Mouse (Mus musculus) c-Kit-positive CD71-positive TER-119-positive erythroid progenitor cells, embryonic 14.5 days (primary cell): ENCODE data around the gene Cacna1a.
A peak's percentile ranks its signal among the peaks of the same experiment; 100 is the strongest.

Experiments
- DNase-seq: peaks from one replicate; pipeline ENCODE4 v3.0.0-alpha.2; 2013; ENCODE audit warnings: low spot score

The Cacna1a gene

DNA sequence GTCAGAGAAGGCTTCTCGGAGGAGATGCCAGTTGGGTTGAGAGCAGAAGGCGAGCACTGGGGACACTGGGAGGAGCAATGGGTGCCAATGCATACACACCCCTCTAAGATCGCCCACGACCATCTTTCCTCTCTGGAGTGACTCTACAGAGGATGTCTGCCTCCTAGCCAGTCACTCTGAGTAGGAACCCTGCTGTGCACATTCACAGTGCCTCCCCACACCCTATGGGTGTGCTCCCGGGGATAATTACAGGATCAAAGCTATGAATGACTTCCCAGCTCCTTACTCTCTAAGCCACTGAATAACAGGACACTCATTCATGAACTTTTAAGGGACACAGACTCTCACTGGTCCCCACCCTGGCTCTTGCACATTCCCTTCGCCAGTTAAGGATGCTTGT, 151.1 kb downstream of the Cacna1a start:
- no peak for DNase-seq

- DNase-seq = no peak
Measured at GRCm38 (mm10) chr8:84542481-84542880, 154.2 kb downstream of the Cacna1a start.

GRCm38 (mm10) chr8:84545522-84545921, 157.3 kb downstream of the Cacna1a start:
- peak; percentile 60 for DNase-seq

DNA sequence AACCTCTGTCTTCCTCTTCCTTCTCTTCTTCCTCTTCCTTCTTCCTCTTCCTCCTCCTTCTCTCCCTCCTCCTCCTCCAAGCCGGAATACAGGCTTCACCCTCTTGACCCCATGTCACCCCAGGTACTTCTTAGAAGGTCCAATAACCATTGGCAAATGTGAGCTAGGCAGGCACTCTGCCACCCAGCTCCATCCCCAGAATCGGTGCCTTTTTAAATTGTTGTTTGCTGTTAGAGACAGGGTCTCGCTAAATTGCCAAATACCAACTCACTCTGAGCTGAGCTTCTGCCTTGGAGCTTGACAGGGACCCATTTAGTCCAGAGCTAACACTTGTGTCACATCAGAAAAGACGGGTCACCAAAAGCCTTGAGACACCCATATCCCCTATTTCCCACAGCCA, 164.2 kb downstream of the Cacna1a start:
- DNase-seq = no peak

DNA sequence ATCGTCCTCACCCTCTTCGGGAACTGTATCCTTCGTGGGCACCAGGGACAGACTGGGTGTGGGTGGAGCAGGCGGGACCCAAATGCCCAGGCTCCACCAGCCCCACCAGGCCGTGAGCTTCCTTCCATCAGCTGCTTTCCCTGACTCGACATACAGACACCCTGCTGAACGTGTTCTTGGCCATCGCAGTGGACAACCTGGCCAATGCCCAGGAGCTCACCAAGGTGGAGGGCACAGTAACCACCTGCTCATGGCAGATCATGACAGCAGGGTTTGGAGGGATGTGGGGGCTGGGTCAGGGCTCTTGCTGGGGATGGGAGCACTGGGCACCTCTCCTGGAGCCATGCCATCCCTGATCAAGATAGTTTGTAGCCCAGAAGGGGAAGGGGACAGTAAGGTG, 164.9 kb downstream of the Cacna1a start:
- no peak for DNase-seq

DNA sequence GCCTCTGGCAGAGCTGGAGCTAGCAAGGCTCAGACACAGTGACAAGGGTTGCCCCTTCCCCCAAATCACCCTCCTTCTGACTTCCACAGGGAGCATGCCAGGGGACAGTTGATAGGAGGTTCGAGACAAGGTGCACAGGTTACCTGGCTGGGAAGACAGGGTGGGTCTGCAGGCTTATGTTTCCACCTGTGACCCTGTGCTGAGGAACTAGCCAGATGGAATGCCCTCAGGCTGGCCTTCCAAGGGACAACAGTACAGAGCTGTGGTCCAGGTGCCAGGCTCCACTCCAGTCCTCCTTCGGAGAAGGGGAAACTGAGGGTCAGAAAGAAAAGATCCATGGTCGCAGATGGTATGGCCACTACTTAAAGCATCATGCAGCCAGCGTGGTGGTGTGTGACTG, 165.4 kb downstream of the Cacna1a start:
- no peak for DNase-seq

- peak; percentile 37 for DNase-seq
Measured at GRCm38 (mm10) chr8:84554301-84555027, 166.2 kb downstream of the Cacna1a start.

DNA sequence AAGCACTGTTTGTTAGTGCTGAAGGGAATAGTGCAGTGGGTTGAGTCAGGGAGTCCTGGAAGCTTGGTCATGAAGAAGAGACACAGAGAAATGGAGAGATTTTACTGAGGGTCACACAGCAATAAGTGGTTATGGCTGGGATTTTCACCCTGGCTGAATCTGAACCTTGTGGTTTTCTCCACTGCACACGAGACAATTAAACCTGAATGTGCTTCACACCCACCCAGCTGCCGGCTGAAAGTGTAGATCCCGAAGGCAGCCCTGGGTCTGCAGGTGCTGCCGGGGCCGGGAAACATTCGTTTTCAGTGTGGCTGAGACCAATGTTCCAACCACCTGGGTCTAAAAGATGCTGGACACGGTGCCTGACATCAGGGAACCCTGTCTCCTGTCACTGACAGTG, 167.0 kb downstream of the Cacna1a start:
- no peak for DNase-seq

DNA sequence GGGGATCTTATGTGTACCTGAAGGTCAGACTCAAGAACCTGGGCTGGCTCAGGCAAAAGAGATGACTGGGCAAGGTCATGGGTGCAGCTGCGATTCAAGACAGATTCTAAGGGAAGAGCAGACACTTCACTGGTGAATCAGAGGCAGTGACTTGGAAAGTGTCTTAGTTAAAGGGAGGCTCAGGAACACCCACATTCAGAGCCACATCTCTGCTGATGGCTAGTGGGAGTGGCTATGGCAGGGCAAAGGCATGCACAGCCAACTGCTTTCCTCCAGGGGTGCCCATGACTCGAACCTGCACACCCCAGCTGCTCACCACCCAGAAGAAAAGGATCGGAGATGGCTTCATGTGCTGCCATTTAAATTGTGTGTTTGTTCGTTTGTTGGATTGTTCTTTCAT, 169.7 kb downstream of the Cacna1a start:
- no peak for DNase-seq

DNA sequence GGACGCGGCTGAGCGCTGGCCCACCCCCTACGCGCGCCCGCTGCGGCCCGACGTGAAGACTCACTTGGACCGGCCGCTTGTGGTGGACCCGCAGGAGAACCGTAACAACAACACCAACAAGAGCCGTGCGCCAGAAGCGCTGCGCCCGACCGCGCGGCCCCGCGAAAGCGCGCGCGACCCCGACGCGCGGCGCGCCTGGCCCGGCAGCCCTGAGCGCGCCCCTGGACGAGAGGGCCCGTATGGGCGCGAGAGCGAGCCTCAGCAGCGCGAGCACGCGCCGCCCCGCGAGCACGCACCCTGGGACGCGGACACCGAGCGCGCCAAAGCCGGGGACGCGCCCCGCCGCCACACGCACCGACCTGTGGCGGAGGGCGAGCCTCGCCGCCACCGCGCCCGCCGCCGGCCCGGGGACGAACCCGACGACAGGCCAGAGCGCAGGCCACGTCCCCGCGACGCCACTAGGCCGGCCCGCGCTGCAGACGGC, 170.9 kb downstream of the Cacna1a start:
- DNase-seq = no peak

DNA sequence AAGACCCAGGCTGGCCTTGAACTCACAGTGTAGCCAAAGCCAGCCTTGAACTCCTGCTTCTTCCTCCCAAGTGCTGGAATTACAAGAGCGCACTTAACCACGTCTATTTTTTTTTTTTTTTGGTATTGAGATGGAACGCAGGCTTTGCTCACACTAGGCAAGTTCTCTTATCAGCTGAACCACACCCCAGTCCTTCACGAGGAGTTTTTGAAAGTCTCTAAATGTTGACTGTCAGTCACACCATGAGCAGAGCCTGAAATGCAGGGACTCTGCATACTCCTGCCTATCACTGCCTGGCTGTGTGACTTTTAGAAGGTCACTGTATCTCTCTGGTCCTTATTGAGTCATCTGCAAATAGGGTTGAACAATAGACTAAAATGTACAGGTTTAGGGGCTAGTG, 173.5 kb downstream of the Cacna1a start:
- DNase-seq = no peak

DNA sequence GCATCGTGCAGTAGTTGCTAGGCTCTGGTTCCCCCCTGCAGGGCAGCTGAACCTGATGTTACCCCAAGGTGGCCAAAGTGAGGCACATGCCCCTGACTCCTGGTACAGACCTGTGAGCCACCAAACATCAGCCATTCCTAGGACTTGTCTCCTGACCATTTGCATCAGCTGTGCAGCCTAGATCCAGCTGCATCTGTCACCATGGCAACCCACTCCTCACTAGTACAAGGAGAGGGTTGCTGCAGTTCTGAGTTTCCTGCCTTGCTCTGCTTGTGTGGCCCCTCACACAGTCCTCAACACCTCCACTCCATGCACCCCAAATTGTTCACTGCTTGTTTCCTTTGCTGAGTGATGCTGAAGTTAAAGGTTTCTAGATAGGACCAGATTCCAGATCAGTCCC, 175.8 kb downstream of the Cacna1a start:
- no peak for DNase-seq

GRCm38 (mm10) chr8:84565577-84566360, 177.5 kb downstream of the Cacna1a start:
- no peak for DNase-seq

DNA sequence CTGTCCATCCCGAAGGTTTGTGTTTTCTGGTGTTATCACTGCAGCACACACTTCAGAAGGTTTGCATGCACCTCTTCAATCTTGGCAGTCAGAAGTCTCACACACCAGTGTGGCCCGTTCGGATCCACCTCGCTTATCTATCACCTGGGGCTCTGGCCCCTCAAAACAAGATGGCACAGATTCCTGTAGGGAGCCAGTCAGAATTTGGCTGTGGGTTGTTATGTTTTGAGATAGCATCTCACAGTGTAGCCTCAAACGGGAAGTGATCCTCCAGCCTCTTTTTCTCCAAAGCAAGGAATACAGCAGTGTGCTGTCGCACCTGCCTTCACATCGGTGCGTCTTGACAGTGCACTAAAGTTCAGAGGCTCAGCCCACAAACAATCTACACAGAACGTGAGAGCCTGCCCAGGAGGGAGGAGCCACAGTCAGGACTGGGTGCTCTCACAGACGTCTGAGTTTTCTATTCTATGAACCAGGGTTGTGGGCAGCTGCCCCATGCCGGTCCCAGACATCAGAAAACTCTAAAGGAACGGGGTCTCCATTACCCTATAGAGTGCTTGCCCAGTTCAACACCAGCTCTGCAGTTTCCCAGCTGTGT, 178.7 kb downstream of the Cacna1a start:
- DNase-seq = no peak

- DNase-seq = no peak
Measured at GRCm38 (mm10) chr8:84567541-84567940, 179.3 kb downstream of the Cacna1a start.

GRCm38 (mm10) chr8:84568737-84569136, 180.5 kb downstream of the Cacna1a start:
- DNase-seq = no peak

- DNase-seq = peak; percentile 31
Measured at GRCm38 (mm10) chr8:84569921-84570673, 181.9 kb downstream of the Cacna1a start.

- DNase-seq = no peak
Measured at GRCm38 (mm10) chr8:84577432-84577831, 189.2 kb downstream of the Cacna1a start.

DNA sequence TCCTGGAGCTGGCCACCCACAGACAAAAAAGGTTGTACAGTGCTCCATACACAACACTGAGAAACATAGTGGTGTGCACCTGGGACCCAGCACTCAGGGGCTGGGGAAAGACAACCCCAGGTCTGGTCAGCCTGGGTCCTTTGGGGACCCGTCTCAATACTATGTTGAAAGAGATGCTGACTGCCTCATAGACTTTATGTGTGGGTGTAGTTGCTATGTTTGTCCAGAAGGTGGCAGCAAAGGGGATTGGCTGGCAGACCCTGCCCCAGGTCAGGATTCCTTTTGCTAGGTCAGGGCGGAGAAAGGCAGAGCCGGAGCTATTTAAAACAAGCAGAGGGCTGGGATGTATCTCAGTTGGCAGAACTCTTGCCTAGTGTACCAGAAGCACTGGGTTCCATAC, 191.4 kb downstream of the Cacna1a start:
- DNase-seq = peak; percentile 29

DNA sequence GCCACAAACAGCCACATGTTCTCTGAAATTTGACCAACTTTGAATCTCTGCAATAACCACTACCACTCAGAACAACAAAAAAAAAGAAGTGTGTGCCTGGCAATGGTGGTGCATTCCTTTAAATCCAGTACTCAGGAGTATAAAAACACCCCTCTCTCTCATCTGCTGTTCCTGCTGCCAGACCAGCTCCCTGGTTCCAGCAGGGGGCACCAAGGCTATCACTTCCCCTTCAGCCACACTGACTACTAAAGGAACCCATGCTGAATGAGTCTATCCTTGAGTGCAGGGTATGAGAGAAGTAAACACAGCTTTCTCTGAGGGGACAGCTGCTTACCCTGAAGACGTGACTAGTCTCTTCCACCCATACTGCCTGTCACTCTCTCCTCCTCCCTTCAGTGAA, 197.1 kb downstream of the Cacna1a start:
- DNase-seq = no peak

DNA sequence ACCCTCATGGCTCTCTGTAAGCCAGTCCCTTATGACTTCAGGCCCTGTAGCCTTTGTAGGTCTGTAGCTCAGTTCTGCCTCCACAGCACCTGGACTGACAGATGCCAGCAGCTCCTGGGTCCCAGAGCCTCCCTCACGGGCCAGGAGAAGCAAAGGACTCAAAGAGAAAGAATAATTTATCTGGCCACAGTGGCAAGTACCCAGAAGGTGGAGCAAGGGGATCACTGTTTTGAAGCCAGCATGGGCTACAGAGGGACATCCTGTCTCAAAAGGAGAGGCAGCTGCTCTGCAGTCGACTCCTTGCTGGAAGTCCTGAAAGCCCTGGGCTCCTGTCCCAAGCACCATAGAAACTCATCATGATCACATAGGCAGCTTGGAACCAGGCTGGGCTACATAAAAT, 198.0 kb downstream of the Cacna1a start:
- no peak for DNase-seq

DNA sequence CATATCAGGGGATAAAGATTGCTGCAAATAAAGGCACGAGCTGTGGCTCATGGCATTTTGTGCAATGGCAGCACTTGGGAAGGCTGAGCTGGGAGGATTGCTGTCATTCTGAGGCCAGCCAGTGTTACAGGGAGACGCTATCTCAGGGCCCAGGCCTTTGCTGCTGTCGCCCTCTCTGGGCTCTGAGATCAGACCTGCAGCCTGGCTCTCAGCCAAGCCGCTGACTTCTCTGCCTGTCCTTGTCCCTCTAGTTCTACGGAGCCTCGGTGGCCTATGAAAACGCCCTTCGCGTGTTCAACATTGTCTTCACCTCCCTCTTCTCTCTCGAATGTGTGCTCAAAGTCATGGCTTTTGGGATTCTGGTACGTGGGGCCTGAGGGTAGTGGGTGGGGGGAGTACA, 200.3 kb downstream of the Cacna1a start:
- DNase-seq = no peak
